Mouse (Mus musculus) ES-E14 (cell line): ENCODE results near the gene Guk1.

Experiments
- CHD2 ChIP-seq: IDR thresholded peaks from 2 replicates; pipeline ENCODE4 v1.6.1; 2014; ENCODE audit warnings: mild to moderate bottlenecking, low read depth, low read length, inconsistent platforms
- HCFC1 ChIP-seq: IDR thresholded peaks from 2 replicates; pipeline ENCODE4 v1.6.1; 2012; ENCODE audit warnings: low read length, inconsistent platforms, borderline replicate concordance; ENCODE audit not compliant: insufficient read depth
- ZNF384 ChIP-seq: IDR thresholded peaks from 2 replicates; pipeline ENCODE4 v1.6.1; 2012; ENCODE audit warnings: low read depth, low read length, inconsistent platforms

DNA sequence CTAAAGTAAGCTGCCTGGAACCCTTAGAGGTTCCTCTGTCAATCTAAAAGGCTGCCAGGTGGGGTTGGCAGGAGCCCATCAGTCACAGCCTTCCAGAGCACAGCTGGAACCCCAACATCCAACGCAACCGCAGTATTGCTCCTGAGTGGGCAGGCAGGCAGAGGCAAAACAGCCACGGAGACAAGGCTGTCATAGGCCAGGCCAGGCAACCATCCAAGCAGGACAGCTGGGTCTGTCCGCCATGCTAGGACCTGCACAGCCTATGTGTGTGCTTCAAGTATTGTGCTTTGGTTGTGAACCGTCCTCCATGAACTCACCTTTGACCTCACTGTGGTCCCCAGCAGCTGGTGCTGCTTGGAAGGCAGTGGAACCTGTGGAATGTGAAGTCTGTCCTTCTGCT lies 36.1 kb downstream of the Guk1 start:
- TF ChIP-seq ZNF384 = no peak
- no peak for TF ChIP-seq CHD2
- no peak for TF ChIP-seq HCFC1
